Mouse (Mus musculus) liver, embryonic 14.5 days (tissue): ENCODE measurements at regions not wholly inside any gene's neighbourhood (a gene's known extent, or its start where the extent isn't known, plus 50 kb on each side); places are given as distances from the start of the nearest gene placed in this dataset.
A peak's percentile ranks its signal among the peaks of the same experiment; 100 is the strongest.

Experiments used
- ATAC-seq: fragments of 200-750 bp; cut with Nextera tagmentation; 2 replicates; pipeline ENCODE4 v1.8.0; 2017; ENCODE audit warnings: moderate number of reproducible peaks, mild to moderate bottlenecking, moderate library complexity; ENCODE audit not compliant: insufficient read depth
- DNase-seq, 3 experiments: peaks; one replicate each; pipeline ENCODE4 v3.0.0-alpha.2; 2012 to 2013; ENCODE audit warnings: low read depth in 3 of 3, low spot score in 3 of 3
- H3K27ac ChIP-seq: fragments of 300-500 bp; sonication (generic); 2 replicates; pipeline ENCODE4 v1.5.1; 2014; ENCODE audit warnings: moderate library complexity, mild to moderate bottlenecking, control low read depth, inconsistent platforms
- H3K27me3 ChIP-seq: fragments of 300-500 bp; sonication (generic); 2 replicates; pipeline ENCODE4 v1.6.1; 2014; ENCODE audit warnings: mild to moderate bottlenecking, low read length, moderate library complexity; ENCODE audit not compliant: control insufficient read depth, insufficient read depth
- H3K36me3 ChIP-seq: fragments of 300-500 bp; sonication (generic); replicated peaks from 2 replicates; pipeline ENCODE4 v1.6.1; 2014; ENCODE audit warnings: low read depth; ENCODE audit not compliant: control insufficient read depth, insufficient read depth
- H3K4me1 ChIP-seq, 2 experiments: fragments of 200-500 bp in 1 of 2; fragments of 300-500 bp in 1 of 2; sonication (generic) in 1 of 2; replicated peaks; 2 replicates each; pipeline ENCODE4 v1.6.1; 2012 to 2014; ENCODE audit warnings: antibody characterized with exemption in 1 of 2, inconsistent platforms in 1 of 2, low read length in 1 of 2; ENCODE audit not compliant: control insufficient read depth in 2 of 2, insufficient read depth in 2 of 2
- H3K4me2 ChIP-seq: fragments of 300-500 bp; sonication (generic); 2 replicates; pipeline ENCODE4 v1.6.1; 2014; ENCODE audit warnings: low read depth, mild to moderate bottlenecking, control low read depth, moderate library complexity
- H3K4me3 ChIP-seq, 2 experiments: fragments of 200-500 bp in 1 of 2; fragments of 300-500 bp in 1 of 2; sonication (generic) in 1 of 2; 2 replicates each; pipeline ENCODE4 v1.5.1; 2012 to 2014; ENCODE audit warnings: low read depth in 2 of 2, low read length in 2 of 2, mild to moderate bottlenecking in 2 of 2, control low read depth in 1 of 2, inconsistent platforms in 1 of 2, moderate library complexity in 1 of 2; ENCODE audit not compliant: insufficient read depth in 1 of 2
- H3K9ac ChIP-seq: fragments of 300-500 bp; sonication (generic); replicated peaks from 2 replicates; pipeline ENCODE4 v1.6.1; 2014; ENCODE audit warnings: mild to moderate bottlenecking, control low read depth, moderate library complexity
- H3K9me3 ChIP-seq: fragments of 300-500 bp; sonication (generic); 2 replicates; pipeline ENCODE4 v1.6.1; 2016; ENCODE audit warnings: low read length, mixed read lengths; ENCODE audit not compliant: control insufficient read depth
- CTCF ChIP-seq: IDR thresholded peaks from 2 replicates; pipeline ENCODE4 v1.5.1; 2016; ENCODE audit warnings: antibody characterized with exemption, low read depth, control low read depth
- EP300 ChIP-seq: IDR thresholded peaks from 2 replicates; pipeline ENCODE4 v1.6.1; 2016; ENCODE audit warnings: antibody characterized with exemption, low read depth
- WGBS: fragments of 180-500 bp; shearing (Covaris S2); extraction: QIAGEN DNeasy Blood & Tissue Kit; methylation state at CpG from one replicate; pipeline ENCODE4 v1.1.7; 2014; ENCODE audit not compliant: insufficient replicate concordance; 5-methylcytosine and 5-hydroxymethylcytosine counted together
- microRNA-seq: library from miRNA; unstranded; fragments of <30 nt; microRNA quantifications from one replicate; pipeline ENCODE4, GENCODE M21; 2016

- Histone ChIP-seq H3K4me2 (no peak overlapping the region), H3K36me3 (no peaks in the 10 kb centered on the region), H3K27me3 (no peaks in the 10 kb centered on the region), H3K4me3 (no peak overlapping the region), H3K9ac (no peak overlapping the region), H3K27ac (no peak overlapping the region), H3K4me1 (no peaks in the 10 kb centered on the region), H3K9me3 (no peaks in the 10 kb centered on the region)
- ATAC-seq (no peak), DNase-seq (peak in 1 of 3 experiments; percentile 4)
- WGBS = 47% methylated on average over 6 of the region's 6 CpGs
- TF ChIP-seq CTCF = peak; percentile 36; the same call in 1 of the 2 replicates
- no peak for TF ChIP-seq EP300
Observed at GRCm38 (mm10) chr9:122691879-122692278, 55.3 kb upstream of the Topaz1 start.

- 13% methylated on average over 1 of the region's 1 CpGs for WGBS
- no peak for DNase-seq
- ATAC-seq = no peak
Observed at GRCm38 (mm10) chr9:122695724-122696123, 51.4 kb upstream of the Topaz1 start.

More at GRCm38 (mm10) chr9:122695724-122696123, 51.4 kb upstream of the Topaz1 start:
- no peaks in the 10 kb centered on the region for H3K36me3 ChIP-seq
- H3K27me3 ChIP-seq = no peaks in the 10 kb centered on the region
- H3K4me1 ChIP-seq = no peaks in the 10 kb centered on the region
- no peak for TF ChIP-seq CTCF
- TF ChIP-seq EP300 = no peak
- no peak overlapping the region for H3K4me3 ChIP-seq
- no peaks in the 10 kb centered on the region for H3K9me3 ChIP-seq
- no peak overlapping the region for H3K4me2 ChIP-seq
- no peak overlapping the region for H3K27ac ChIP-seq
- no peak overlapping the region for H3K9ac ChIP-seq

Small RNAs in the stretch of these regions (microRNA-seq; reads per million reads assigned to microRNA genes)
- 17.8 reads per million, percentile 27 among the genes with 10 or more reads in this experiment for gene Mir138-1
